Mouse (Mus musculus) intestine, postnatal 0 days (tissue): ENCODE measurements around the gene Wdr81. TPM values are rescaled to one million over a fixed set of nuclear protein-coding genes. Genes with fewer than 3 reads are reported as not detected.

Experiments
- ATAC-seq: fragments of 200-750 bp; cut with Nextera tagmentation; 2 replicates; pipeline ENCODE4 v1.8.0; 2017; ENCODE audit warnings: mild to moderate bottlenecking, moderate TSS enrichment, moderate library complexity
- H3K27ac ChIP-seq: fragments of 300-500 bp; sonication (generic); 2 replicates; pipeline ENCODE4 v1.5.1; 2014; ENCODE audit warnings: mild to moderate bottlenecking, low read depth, low read length, moderate library complexity
- H3K27me3 ChIP-seq: fragments of 300-500 bp; sonication (generic); replicated peaks from 2 replicates; pipeline ENCODE4 v1.6.1; 2014; ENCODE audit warnings: low read length, mixed read lengths; ENCODE audit not compliant: control insufficient read depth, insufficient read depth
- H3K36me3 ChIP-seq: fragments of 300-500 bp; sonication (generic); 2 replicates; pipeline ENCODE4 v1.6.1; 2014; ENCODE audit warnings: mild to moderate bottlenecking, moderate library complexity; ENCODE audit not compliant: control insufficient read depth, insufficient read depth
- H3K4me1 ChIP-seq: fragments of 300-500 bp; sonication (generic); replicated peaks from 2 replicates; pipeline ENCODE4 v1.6.1; 2014; ENCODE audit warnings: antibody characterized with exemption, low read length, mixed read lengths; ENCODE audit not compliant: control insufficient read depth, insufficient read depth
- H3K4me2 ChIP-seq: fragments of 300-500 bp; sonication (generic); replicated peaks from 2 replicates; pipeline ENCODE4 v1.6.1; 2014; ENCODE audit warnings: low read depth, mild to moderate bottlenecking, moderate library complexity
- H3K4me3 ChIP-seq: fragments of 300-500 bp; sonication (generic); 2 replicates; pipeline ENCODE4 v1.5.1; 2014; ENCODE audit warnings: low read depth, low read length
- H3K9ac ChIP-seq: fragments of 300-500 bp; sonication (generic); 2 replicates; pipeline ENCODE4 v1.6.1; 2014; ENCODE audit warnings: mild to moderate bottlenecking, low read depth, low read length
- H3K9me3 ChIP-seq: fragments of 300-500 bp; sonication (generic); 2 replicates; pipeline ENCODE4 v1.6.1; 2016; ENCODE audit warnings: mixed run types; ENCODE audit not compliant: control insufficient read depth
- CTCF ChIP-seq: sonication (generic); IDR thresholded peaks from 2 replicates; pipeline ENCODE4 v1.5.1; 2016; ENCODE audit warnings: low read depth, mild to moderate bottlenecking, control low read depth, antibody characterized with exemption, moderate library complexity
- WGBS: fragments of 180-500 bp; shearing (Covaris S2); extraction: QIAGEN DNeasy Blood & Tissue Kit; methylation state at CpG from one replicate; pipeline ENCODE4 v1.1.7; 2014; 5-methylcytosine and 5-hydroxymethylcytosine counted together
- polyA plus RNA-seq: library from polyadenylated mRNA; unstranded; fragments of >200 nt; fragmentation: Nextera tagmentation; extraction: Ambion mirVana; gene quantifications from 2 replicates; pipeline ENCODE4 v1.2.1, GENCODE M21; 2015

The Wdr81 gene
- polyA plus RNA-seq, 1 experiment from 2014 or later = 8.8 TPM

GRCm38 (mm10) chr11:75410591-75410990, 43.9 kb downstream of the Wdr81 start:
- Histone ChIP-seq H3K9ac (no peak overlapping the region), H3K27ac (no peak overlapping the region), H3K4me1 (no peaks in the 10 kb centered on the region), H3K4me3 (no peak overlapping the region), H3K4me2 (no peak overlapping the region), H3K9me3 (no peaks in the 10 kb centered on the region), H3K36me3 (0 out of 2 replicates have a peak, but pooled peaks cover 4% of the 10 kb centered on the region), H3K27me3 (no peaks in the 10 kb centered on the region)
- no peak for TF ChIP-seq CTCF
- no peak for ATAC-seq
- 89% methylated on average over 7 of the region's 7 CpGs for WGBS

GRCm38 (mm10) chr11:75409679-75410575, 44.6 kb downstream of the Wdr81 start:
- no peaks in the 10 kb centered on the region for H3K27me3 ChIP-seq
- no peak overlapping the region for H3K4me3 ChIP-seq
- no peak for TF ChIP-seq CTCF
- H3K36me3 ChIP-seq = 0 out of 2 replicates have a peak, but pooled peaks cover 5% of the 10 kb centered on the region
- no peak for ATAC-seq
- WGBS = 68% methylated on average over 17 of the region's 17 CpGs
- H3K27ac ChIP-seq = no peak overlapping the region
- no peaks in the 10 kb centered on the region for H3K4me1 ChIP-seq
- no peak overlapping the region for H3K9ac ChIP-seq
- H3K4me2 ChIP-seq = no peak overlapping the region
- no peaks in the 10 kb centered on the region for H3K9me3 ChIP-seq

- no peak overlapping the region for H3K4me2 ChIP-seq
- 51% methylated on average over 3 of the region's 3 CpGs for WGBS
Measured at GRCm38 (mm10) chr11:75406865-75407264, 47.7 kb downstream of the Wdr81 start.

GRCm38 (mm10) chr11:75406104-75406503, 48.4 kb downstream of the Wdr81 start:
- ATAC-seq = no peak
- Histone ChIP-seq H3K36me3 (0 out of 2 replicates have a peak, but pooled peaks cover 5% of the 10 kb centered on the region), H3K4me3 (no peak overlapping the region), H3K27me3 (no peaks in the 10 kb centered on the region), H3K4me1 (0 out of 2 replicates have a peak, but pooled peaks cover 3% of the 10 kb centered on the region), H3K9ac (no peak overlapping the region), H3K27ac (no peak overlapping the region), H3K9me3 (no peaks in the 10 kb centered on the region), H3K4me2 (no peak overlapping the region)
- 62% methylated on average over 4 of the region's 4 CpGs for WGBS
- TF ChIP-seq CTCF = peak; percentile 32; the same call in 1 of the 2 replicates

More at GRCm38 (mm10) chr11:75406865-75407264, 47.7 kb downstream of the Wdr81 start:
- Histone ChIP-seq H3K9ac (no peak overlapping the region), H3K4me1 (0 out of 2 replicates have a peak, but pooled peaks cover 3% of the 10 kb centered on the region), H3K9me3 (no peaks in the 10 kb centered on the region), H3K36me3 (0 out of 2 replicates have a peak, but pooled peaks cover 5% of the 10 kb centered on the region), H3K27me3 (no peaks in the 10 kb centered on the region), H3K27ac (no peak overlapping the region), H3K4me3 (no peak overlapping the region)
- ATAC-seq = no peak
- peak; percentile 75 for TF ChIP-seq CTCF

GRCm38 (mm10) chr11:75404801-75405200, 49.7 kb downstream of the Wdr81 start:
- H3K4me1 ChIP-seq = 0 out of 2 replicates have a peak, but pooled peaks cover 3% of the 10 kb centered on the region
- ATAC-seq = no peak
- H3K4me3 ChIP-seq = no peak overlapping the region
- no peak for TF ChIP-seq CTCF
- no peak overlapping the region for H3K27ac ChIP-seq
- no peaks in the 10 kb centered on the region for H3K27me3 ChIP-seq
- H3K4me2 ChIP-seq = no peak overlapping the region
- WGBS = 90% methylated on average over 6 of the region's 6 CpGs
- 0 out of 2 replicates have a peak, but pooled peaks cover 5% of the 10 kb centered on the region for H3K36me3 ChIP-seq
- H3K9ac ChIP-seq = no peak overlapping the region
- no peaks in the 10 kb centered on the region for H3K9me3 ChIP-seq

GRCm38 (mm10) chr11:75403301-75404052, 51.0 kb downstream of the Wdr81 start:
- no peak for ATAC-seq
- Histone ChIP-seq H3K4me1 (0 out of 2 replicates have a peak, but pooled peaks cover 3% of the 10 kb centered on the region), H3K27me3 (no peaks in the 10 kb centered on the region), H3K9me3 (no peaks in the 10 kb centered on the region), H3K4me3 (no peak overlapping the region), H3K36me3 (0 out of 2 replicates have a peak, but pooled peaks cover 5% of the 10 kb centered on the region), H3K9ac (no peak overlapping the region), H3K4me2 (no peak overlapping the region), H3K27ac (peak overlapping the region; percentile 3; the same call in 1 of the 2 replicates)
- WGBS = 74% methylated on average over 6 of the region's 6 CpGs
- TF ChIP-seq CTCF = no peak
